Mouse (Mus musculus) kidney, postnatal 10 days (tissue): ENCODE measurements at regions not wholly inside any gene's neighbourhood (a gene's known extent, or its start where the extent isn't known, plus 50 kb on each side); places are given as distances from the start of the nearest gene placed in this dataset.
A peak's percentile ranks its signal among the peaks of the same experiment; 100 is the strongest.
"Not testable (repeated sequence)": the region's sequence is repeated elsewhere in the genome, so short reads cannot be mapped to it uniquely, and the experiment has no call there.

Source experiments
- DNase-seq: peaks from one replicate; pipeline ENCODE4 v3.0.0; 2021; ENCODE audit warnings: mixed read lengths

DNA sequence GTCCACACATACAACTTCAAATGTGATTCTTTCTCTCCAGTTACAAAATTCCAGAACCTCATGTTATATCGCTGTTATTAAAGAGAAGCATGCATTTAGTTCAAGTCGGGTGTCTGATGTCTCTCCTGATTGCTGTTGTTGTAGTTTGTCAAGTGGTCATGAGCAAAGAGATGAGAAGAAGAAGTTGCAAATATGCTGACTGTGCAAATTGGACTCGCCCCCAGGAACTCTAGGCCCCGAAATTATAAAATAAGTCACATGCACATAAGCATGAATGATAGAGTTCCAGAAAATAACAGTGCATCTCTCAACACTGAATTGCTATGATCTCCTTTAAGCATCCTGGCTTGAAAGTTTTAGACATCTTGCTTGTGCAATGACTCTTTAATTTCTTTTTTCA, 53.3 kb downstream of the Kif2b start:
- DNase-seq = no peak

- DNase-seq = no peak
Measured at GRCm38 (mm10) chr11:91479236-91479635, 98.1 kb downstream of the Kif2b start.

- DNase-seq = no peak
Measured at GRCm38 (mm10) chr11:91463578-91464401, 113.6 kb downstream of the Kif2b start.

DNA sequence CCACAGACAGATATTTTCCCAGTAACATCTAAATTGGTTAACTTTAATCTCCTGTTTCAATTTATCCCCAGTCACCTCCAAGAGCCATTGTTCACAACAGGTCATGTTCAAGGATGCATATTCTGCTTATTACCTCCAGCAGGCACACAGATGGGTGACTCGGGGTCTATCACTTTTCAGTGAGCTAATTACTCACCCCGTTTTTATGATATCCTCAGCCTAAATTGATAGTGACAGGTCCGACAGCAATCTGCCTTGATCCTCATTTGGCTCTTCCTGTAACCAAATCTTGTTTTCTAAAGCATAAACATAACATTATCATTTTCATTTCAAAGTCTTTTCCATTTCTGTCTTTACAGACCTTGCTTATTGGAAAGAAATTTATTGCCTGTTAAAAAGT, 115.4 kb downstream of the Kif2b start:
- DNase-seq = no peak

GRCm38 (mm10) chr11:91442361-91442760, 135.0 kb downstream of the Kif2b start:
- no peak for DNase-seq

- DNase-seq = no peak
Measured at GRCm38 (mm10) chr11:91432195-91432594, 145.2 kb downstream of the Kif2b start.

DNA sequence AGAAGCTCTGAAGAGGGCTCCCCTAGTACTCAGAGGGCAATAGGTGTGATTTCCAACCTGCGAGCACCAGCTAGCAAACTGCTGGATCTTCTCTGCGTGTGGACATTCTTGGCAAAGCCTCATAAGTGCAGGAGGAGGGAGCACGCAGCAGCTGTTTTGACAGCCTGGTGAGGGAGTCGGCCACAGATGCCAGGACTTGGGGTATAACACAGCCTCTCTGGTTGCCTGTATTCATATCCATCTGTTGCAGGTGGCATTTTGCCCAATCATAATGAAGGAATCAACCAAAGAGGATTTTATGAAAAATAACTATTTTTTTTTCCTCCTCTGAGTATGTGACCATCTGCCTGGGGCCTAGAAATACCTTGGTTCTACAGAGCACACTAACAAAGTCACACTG, 150.6 kb downstream of the Kif2b start:
- no peak for DNase-seq

DNA sequence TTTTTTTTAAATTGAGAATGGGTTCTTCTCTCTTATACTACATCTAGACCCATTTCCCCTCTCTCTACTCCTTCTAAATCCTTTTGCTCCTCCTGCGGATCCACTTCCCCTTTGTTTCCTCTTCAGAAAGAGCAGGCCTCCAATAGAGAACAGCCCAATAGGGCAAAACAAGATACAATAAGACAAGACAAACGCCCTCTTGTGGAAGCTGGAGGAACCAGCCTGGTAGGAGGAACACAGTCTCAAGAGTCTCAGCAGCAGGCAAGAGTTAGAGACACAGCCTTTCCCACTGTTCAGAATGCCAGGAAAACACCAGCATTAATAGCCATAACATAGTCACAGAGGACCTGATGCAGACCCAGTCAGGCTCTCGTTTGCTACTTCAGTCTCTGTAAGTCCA, 190.2 kb downstream of the Kif2b start:
- DNase-seq = peak; percentile 9

- no peak for DNase-seq
Measured at GRCm38 (mm10) chr11:91357029-91357428, 220.3 kb downstream of the Kif2b start.

- no peak for DNase-seq
Measured at GRCm38 (mm10) chr11:91342629-91343028, 234.7 kb downstream of the Kif2b start.

DNA sequence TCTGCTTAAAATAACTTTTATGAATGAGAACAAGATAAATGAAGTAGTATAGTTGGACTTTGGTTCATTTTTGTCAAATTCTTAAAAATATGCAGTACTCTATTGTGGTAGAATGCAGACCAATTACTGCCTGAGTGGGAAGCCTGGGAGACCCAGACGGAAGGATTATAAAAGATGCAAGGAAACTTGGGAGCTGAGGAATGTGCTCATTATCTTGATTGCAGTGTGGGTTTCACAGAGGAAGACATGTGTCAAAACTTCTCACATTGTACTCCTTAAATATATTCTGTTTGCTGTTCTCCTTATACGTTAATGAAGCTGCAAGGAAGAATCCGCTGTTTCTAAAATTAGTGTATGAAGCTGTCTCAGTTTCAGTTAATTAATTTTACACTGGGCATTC, 244.3 kb downstream of the Kif2b start:
- DNase-seq = no peak

DNA sequence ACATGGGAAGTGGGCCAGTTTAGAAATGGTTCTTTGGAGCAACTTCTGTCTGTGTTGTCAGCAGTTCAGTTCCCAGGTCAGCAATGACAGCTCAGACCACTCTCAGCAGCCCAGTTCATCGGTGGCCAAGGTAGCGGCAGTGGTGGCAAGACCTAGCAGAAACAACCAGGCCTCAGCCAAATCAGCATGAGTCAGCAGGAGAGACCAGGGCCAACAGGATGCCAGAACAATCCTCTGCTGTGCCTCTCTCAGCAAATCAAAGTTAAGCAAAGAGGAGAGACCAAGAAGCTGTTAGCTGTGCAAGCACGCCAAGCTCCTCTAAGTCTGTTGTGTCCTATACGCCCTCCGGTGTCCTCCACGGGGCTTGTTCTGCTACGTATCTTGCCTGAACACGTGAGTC, 249.8 kb downstream of the Kif2b start:
- DNase-seq = no peak

GRCm38 (mm10) chr11:91310212-91310742, 267.1 kb downstream of the Kif2b start:
- DNase-seq = no peak

- peak; percentile 27 for DNase-seq
Measured at GRCm38 (mm10) chr11:91289194-91290123, 287.9 kb downstream of the Kif2b start.

DNA sequence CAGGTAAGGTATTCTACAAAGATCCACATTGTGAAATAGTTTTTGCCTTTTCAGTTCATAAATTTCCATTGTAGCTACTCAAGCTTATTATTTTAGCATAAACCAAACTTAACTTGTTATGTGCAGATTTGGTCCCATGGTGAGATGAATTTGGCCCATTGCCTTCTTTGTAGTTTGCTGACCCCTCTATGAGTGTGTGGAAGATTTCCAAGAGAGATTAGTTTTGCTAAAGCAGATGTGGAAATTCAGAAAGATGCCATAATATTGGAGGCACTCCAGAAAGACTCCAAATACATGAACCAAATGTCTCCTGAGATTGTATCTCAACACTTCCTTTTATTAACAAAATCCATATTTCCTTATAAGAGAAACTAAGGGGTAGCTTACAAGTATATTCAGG, 291.0 kb downstream of the Kif2b start:
- no peak for DNase-seq

- DNase-seq = no peak
Measured at GRCm38 (mm10) chr11:91262216-91262615, 315.1 kb downstream of the Kif2b start.

DNA sequence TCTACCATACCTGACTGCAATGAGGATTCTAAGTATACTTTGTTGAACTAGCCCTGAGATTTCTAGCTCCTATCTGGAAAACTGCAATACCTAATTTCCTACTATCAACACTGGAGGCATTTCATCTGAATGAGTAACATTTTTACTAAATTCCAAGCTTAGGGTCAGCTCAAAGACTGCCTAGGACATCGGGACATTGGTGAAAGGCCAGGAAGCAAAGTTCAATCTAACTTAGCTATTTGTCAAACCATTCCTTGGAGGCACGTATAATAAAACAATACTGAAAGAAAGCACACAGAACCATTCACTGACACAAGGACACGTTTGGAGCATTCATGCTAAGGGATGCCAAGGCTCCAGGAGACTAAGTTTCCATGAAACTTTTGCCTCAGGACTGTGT, 335.3 kb downstream of the Kif2b start:
- not testable (repeated sequence) for DNase-seq

DNA sequence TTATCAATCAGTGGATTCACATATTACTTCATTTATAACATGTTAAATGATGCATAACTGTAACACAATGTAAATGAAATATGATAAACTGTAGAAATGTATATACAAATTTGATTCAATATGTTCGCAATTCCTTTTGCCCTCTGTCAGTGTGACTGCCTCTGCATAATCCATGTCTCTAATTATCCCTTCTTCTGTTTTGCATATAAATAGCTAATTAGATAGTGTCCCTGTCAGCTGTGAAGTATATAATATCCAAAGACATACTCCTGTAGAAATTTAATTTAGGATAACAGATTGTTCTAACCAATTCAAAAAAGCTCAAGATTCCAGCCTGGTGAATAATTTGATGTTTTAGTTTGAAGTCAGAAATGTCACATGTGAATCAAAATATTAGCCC, 361.2 kb downstream of the Kif2b start:
- DNase-seq = no peak

DNA sequence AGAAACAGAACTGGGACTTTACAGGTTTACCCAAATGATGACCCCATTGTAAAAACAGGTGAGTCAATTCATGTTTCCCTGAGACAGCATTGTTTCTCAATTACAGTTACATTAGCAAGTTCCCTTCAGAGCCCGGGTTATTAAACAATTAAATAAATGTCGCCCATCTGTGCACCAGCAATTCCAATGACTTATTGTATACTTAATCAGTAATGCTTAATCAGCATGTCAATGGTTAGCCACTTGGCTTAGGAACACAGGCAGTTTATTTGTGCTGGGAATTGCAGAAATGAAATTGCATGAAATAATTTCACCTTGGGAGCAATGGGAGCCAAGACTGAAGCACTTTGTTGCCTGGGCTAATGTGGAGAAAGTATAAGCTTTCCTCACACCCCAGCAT, 364.3 kb downstream of the Kif2b start:
- no peak for DNase-seq

DNA sequence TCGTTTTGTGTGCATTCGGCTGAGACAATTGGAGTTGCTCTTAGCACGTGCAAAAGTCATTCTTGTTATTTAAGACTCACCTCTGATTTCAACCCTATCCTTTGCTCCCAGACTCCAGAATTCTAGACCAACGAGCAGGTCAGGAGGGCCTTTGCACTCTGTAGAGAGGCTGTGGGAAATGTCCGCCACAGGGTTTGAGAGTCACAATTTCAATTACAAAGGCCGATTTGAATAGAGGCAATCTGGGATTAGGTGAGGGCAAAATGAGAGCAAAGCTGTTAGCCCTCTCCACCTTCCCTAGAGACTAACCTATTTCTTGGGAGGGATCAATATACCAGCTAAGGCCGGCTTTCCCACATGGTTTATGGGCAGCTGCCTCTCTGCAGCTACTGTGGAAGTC, 370.9 kb downstream of the Kif2b start:
- no peak for DNase-seq

GRCm38 (mm10) chr11:91204416-91204815, 372.9 kb downstream of the Kif2b start:
- no peak for DNase-seq

DNA sequence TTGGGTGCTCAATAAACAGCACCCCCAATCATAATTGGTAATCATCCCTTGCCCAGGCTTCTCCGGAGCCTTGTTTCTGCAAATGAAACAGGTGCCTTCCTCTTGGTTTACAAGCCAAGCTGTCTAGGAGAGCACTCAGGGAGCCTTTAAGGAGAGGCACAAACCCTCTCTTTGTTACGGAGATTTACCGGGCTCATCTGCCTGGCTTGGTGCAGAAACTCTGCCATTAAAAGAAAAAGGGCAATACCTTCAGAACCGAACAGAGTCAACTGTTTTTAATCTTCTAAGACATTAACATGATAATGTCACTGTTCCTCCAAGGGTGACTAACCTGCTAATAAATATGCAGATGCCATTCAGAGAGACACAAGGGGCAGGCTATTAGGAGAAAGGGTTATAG, 380.5 kb downstream of the Kif2b start:
- no peak for DNase-seq

- DNase-seq = no peak
Measured at GRCm38 (mm10) chr11:91196351-91196750, 381.0 kb downstream of the Kif2b start.

- not testable (repeated sequence) for DNase-seq
Measured at GRCm38 (mm10) chr11:91167336-91167735, 410.0 kb downstream of the Kif2b start.
